ENCODE assay signal across 18 mouse cellular contexts in the genomic region with DNA sequence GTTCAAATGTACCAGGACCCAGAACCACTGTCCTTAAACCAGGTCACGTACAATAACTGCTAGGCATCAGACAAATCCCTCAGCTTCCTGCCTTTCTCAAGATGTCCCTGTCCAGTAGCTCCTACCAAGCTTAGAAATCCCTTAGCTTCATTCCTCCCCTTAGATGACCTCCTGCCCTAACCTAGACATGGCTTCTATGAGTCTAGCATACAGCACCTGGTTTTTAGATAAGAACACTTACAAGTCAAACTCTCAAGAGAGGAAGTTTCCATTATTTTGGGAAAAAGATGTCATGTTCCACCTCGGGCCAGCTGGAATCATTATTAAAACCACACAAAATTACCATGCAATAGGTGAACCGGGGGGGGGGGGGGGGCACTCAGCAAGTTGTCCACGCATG.
"Had no signal": no experiment of that assay in that cellular context is flagged by ENCODE, and none has a peak within 500 bp of the region (broad histone marks: within the 10 kb centered on the region; RNA-seq: fewer than 3 reads in every experiment).

No protein-coding gene starts in this region.

- H3K9ac ChIP-seq: lung, embryonic 14.5 days; midbrain, embryonic 12.5 days; neural tube, embryonic 13.5 days; neural tube, embryonic 15.5 days had no signal

- H3K27ac ChIP-seq: midbrain, embryonic 10.5 days; midbrain, embryonic 12.5 days; neural tube, embryonic 13.5 days; neural tube, embryonic 15.5 days had no signal

- H3K27me3 ChIP-seq: midbrain, embryonic 12.5 days; neural tube, embryonic 13.5 days; neural tube, embryonic 15.5 days had no signal

- DNase-seq: lung, embryonic 14.5 days; lung, postnatal 10 days; lung, postnatal 4 days; midbrain, embryonic 14.5 days; retina, postnatal 1 day; right cerebral cortex, adult 18-20 months; right cerebral cortex, postnatal 25 days; right cerebral cortex, postnatal 4 days; spleen, adult 18-20 months; thymus, adult 18-20 months; thymus, postnatal 14 days; thymus, postnatal 36 days had no signal

- H3K9me3 ChIP-seq: midbrain, embryonic 10.5 days; midbrain, embryonic 12.5 days; neural tube, embryonic 13.5 days; neural tube, embryonic 15.5 days had no signal

- H3K4me2 ChIP-seq: lung, embryonic 14.5 days; midbrain, embryonic 12.5 days; neural tube, embryonic 13.5 days; neural tube, embryonic 15.5 days had no signal

- H3K4me3 ChIP-seq: midbrain, embryonic 10.5 days; midbrain, embryonic 12.5 days; myocyte; neural tube, embryonic 13.5 days; neural tube, embryonic 15.5 days had no signal

- H3K36me3 ChIP-seq: midbrain, embryonic 10.5 days; midbrain, embryonic 12.5 days; neural tube, embryonic 13.5 days; neural tube, embryonic 15.5 days had no signal

- ATAC-seq: midbrain, embryonic 16.5 days had no signal

- H3K4me1 ChIP-seq: midbrain, embryonic 10.5 days; midbrain, embryonic 12.5 days; neural tube, embryonic 13.5 days; neural tube, embryonic 15.5 days had no signal
